Comparison of ENCODE assay signal across 7 mouse cellular contexts in the genomic region with DNA sequence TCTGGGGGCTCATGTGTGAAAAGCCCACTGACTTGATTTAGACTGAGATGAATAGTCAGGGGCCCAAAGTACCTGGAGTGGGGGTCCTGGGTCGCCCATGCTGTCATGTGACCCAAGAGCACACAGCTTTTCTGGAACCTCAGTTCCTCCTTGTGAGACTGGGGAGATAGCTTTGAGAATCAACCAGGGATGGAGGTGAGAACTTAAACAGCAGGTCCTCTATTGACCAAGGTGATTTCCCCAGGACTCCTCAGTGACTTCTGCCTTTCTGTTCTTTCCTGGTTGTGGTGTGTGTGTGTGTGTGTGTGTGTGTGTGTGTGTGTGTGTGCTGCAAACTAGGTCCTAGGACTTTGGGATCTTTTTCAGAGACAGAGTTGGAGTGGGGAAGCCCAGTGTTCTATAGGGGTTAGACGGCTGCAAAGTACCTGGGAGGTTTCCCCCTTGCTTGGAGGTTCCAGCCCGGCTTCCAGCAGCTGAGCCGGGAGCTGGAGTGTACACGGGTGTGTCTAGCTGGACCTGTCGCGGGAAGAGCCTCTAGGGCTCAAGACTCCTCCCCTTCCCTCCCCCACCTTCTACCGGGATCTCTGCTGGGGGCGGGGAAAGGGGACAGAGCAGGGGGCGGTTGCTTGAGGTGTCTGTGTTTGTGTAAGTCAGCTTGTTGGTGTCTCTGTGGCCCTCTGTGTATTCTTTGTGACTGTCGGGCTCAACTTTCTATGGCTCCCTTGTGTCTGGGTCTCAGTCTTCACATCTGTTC. TPM values are rescaled to one million over a fixed set of nuclear protein-coding genes. Genes with fewer than 3 reads are reported as not detected.
A peak's percentile ranks its signal among the peaks of the same experiment; 100 is the strongest.
DNase-seq lines count a peak whose midpoint lies in the region; ATAC-seq and TF ChIP-seq lines count a peak whose summit lies in the region.

No protein-coding gene starts in this region.

- 5% methylated on average over 10 of the region's 11 CpGs for WGBS in heart, postnatal 0 days
- WGBS in limb, embryonic 10.5 days = 2% methylated on average over 11 of the region's 11 CpGs
- 5% methylated on average over 11 of the region's 11 CpGs for WGBS in midbrain, embryonic 16.5 days

- no peak for DNase-seq in testis, postnatal 14 days (ENCODE audit: low spot score)
- DNase-seq in heart, postnatal 0 days (ENCODE audit: low spot score) = peak; percentile 84
- peak; percentile 69 for DNase-seq in limb, embryonic 10.5 days (ENCODE audit: low spot score)
- no peak for DNase-seq in left cerebral cortex, adult 11 months (ENCODE audit: low spot score)

- peak overlapping the region; percentile 62; the same call in 1 of the 2 replicates for H3K27ac ChIP-seq in testis, adult 2 months (ENCODE audit: control insufficient read depth, insufficient read depth, low read depth, low read length)
- H3K27ac ChIP-seq in cortical plate, adult 2 months (ENCODE audit: insufficient read depth, low read length) = 0 out of 2 replicates have a peak overlapping the region, but pooled peaks have one; percentile 32
- peak overlapping the region; percentile 96 for H3K27ac ChIP-seq in heart, postnatal 0 days (ENCODE audit: low read depth)
- H3K27ac ChIP-seq in limb, embryonic 10.5 days = peak overlapping the region; percentile 92
- H3K27ac ChIP-seq in midbrain, embryonic 16.5 days (ENCODE audit: low read length) = peak overlapping the region; percentile 86

- TF ChIP-seq CTCF in testis, adult 2 months (IDR thresholded peaks at IDR 0.05; ENCODE audit: control insufficient read depth, insufficient read depth, insufficient replicate concordance, low read depth, low read length) = no peak
- TF ChIP-seq CTCF in cortical plate, adult 2 months (IDR thresholded peaks at IDR 0.05; ENCODE audit: extremely low read depth, insufficient read depth, low read length) = no peak
- no peak for TF ChIP-seq CTCF in heart, postnatal 0 days (IDR thresholded peaks at IDR 0.05; ENCODE audit: low read depth)

- H3K9ac ChIP-seq in heart, postnatal 0 days (replicated peaks; ENCODE audit: low read depth, low read length) = peak overlapping the region; percentile 64
- H3K9ac ChIP-seq in midbrain, embryonic 16.5 days (ENCODE audit: low read depth, low read length) = peak overlapping the region; percentile 78

- H3K27me3 ChIP-seq in testis, adult 2 months (ENCODE audit: control insufficient read depth, insufficient read depth, low read length) = no peaks in the 10 kb centered on the region
- no peaks in the 10 kb centered on the region for H3K27me3 ChIP-seq in heart, postnatal 0 days (ENCODE audit: control insufficient read depth, insufficient read depth, low read length)
- H3K27me3 ChIP-seq in limb, embryonic 10.5 days (ENCODE audit: low read depth, poor library complexity, severe bottlenecking) = no peaks in the 10 kb centered on the region
- H3K27me3 ChIP-seq in midbrain, embryonic 16.5 days (ENCODE audit: control insufficient read depth, insufficient read depth, low read depth, low read length) = no peaks in the 10 kb centered on the region

- ATAC-seq in heart, postnatal 0 days (ENCODE audit: insufficient read depth, low read depth) = peak; percentile 24; the same call in 1 of the 2 replicates
- 0 out of 2 replicates have a peak, but pooled peaks have one; percentile 1 for ATAC-seq in midbrain, embryonic 16.5 days

- no peak for TF ChIP-seq POLR2A in testis, adult 2 months (IDR thresholded peaks at IDR 0.05; ENCODE audit: control insufficient read depth, low read depth, low read length)
- TF ChIP-seq POLR2A in cortical plate, adult 2 months (IDR thresholded peaks at IDR 0.05; ENCODE audit: extremely low read depth, insufficient read depth, low read length) = no peak

- H3K4me1 ChIP-seq in testis, adult 2 months (ENCODE audit: control insufficient read depth, insufficient read depth, low read length) = peaks cover 26% of the 10 kb centered on the region
- peaks cover 7% of the 10 kb centered on the region for H3K4me1 ChIP-seq in cortical plate, adult 2 months (ENCODE audit: control insufficient read depth, insufficient read depth, low read length)
- peaks cover 74% of the 10 kb centered on the region for H3K4me1 ChIP-seq in heart, postnatal 0 days (ENCODE audit: control insufficient read depth, insufficient read depth)
- H3K4me1 ChIP-seq in limb, embryonic 10.5 days = peaks cover 93% of the 10 kb centered on the region
- H3K4me1 ChIP-seq in midbrain, embryonic 16.5 days (ENCODE audit: control insufficient read depth, insufficient read depth, low read length) = peaks cover 73% of the 10 kb centered on the region

- no peaks in the 10 kb centered on the region for H3K9me3 ChIP-seq in heart, postnatal 0 days (replicated peaks; ENCODE audit: control insufficient read depth, low read length)
- no peaks in the 10 kb centered on the region for H3K9me3 ChIP-seq in limb, embryonic 10.5 days (replicated peaks)
- no peaks in the 10 kb centered on the region for H3K9me3 ChIP-seq in midbrain, embryonic 16.5 days (replicated peaks; ENCODE audit: control insufficient read depth, low read length, poor library complexity, severe bottlenecking)

- H3K36me3 ChIP-seq in testis, adult 2 months (ENCODE audit: control insufficient read depth, insufficient read depth, low read length) = no peaks in the 10 kb centered on the region
- H3K36me3 ChIP-seq in heart, postnatal 0 days (replicated peaks; ENCODE audit: control insufficient read depth, insufficient read depth, low read length) = peaks cover 17% of the 10 kb centered on the region
- peaks cover 25% of the 10 kb centered on the region for H3K36me3 ChIP-seq in limb, embryonic 10.5 days
- peaks cover 8% of the 10 kb centered on the region; the same call in 1 of the 2 replicates for H3K36me3 ChIP-seq in midbrain, embryonic 16.5 days (ENCODE audit: control insufficient read depth, insufficient read depth, low read length)

- TF ChIP-seq EP300 in heart, postnatal 0 days (IDR thresholded peaks at IDR 0.05; ENCODE audit: low read depth) = no peak

- H3K4me2 ChIP-seq in heart, postnatal 0 days (ENCODE audit: low read depth, low read length) = peak overlapping the region; percentile 62
- H3K4me2 ChIP-seq in midbrain, embryonic 16.5 days (ENCODE audit: low read length) = peak overlapping the region; percentile 90

- H3K4me3 ChIP-seq in testis, adult 2 months (ENCODE audit: control insufficient read depth, low read depth, low read length) = peak overlapping the region; percentile 73
- peak overlapping the region; percentile 11; the same call in 1 of the 2 replicates for H3K4me3 ChIP-seq in cortical plate, adult 2 months (ENCODE audit: insufficient read depth, low read length)
- H3K4me3 ChIP-seq in heart, postnatal 0 days (ENCODE audit: low read depth, low read length) = peak overlapping the region; percentile 47
- H3K4me3 ChIP-seq in limb, embryonic 10.5 days = peak overlapping the region; percentile 59
- peak overlapping the region; percentile 41 for H3K4me3 ChIP-seq in midbrain, embryonic 16.5 days (ENCODE audit: low read depth, low read length)

RNA-seq across cellular contexts. Expression of a gene that starts 15.2 kb away (rescaled TPM):
- 8.4 and 9.1 TPM in 2 replicates for polyA plus RNA-seq in testis, adult 2 months (2012; rRNA removed)
- 13.8 and 14.6 TPM in 2 replicates for polyA plus RNA-seq in cortical plate, adult 2 months (2012; rRNA removed)
- 12.4 and 33.9 TPM in 2 replicates for total RNA-seq in heart, postnatal 0 days (2014; rRNA removed; ENCODE audit: low replicate concordance)
- polyA plus RNA-seq in heart, postnatal 0 days (2015; fragmentation: Nextera tagmentation; extraction: Ambion mirVana) = 4.4 and 5.2 TPM in 2 replicates
- 9.0 and 12.1 TPM in 2 replicates for polyA plus RNA-seq in limb, embryonic 10.5 days (2016; fragmentation: Nextera tagmentation; extraction: Ambion mirVana)
- 10.7 and 10.8 TPM in 2 replicates for polyA plus RNA-seq in midbrain, embryonic 16.5 days (2015; fragmentation: Nextera tagmentation; extraction: Ambion mirVana)

RNA-seq across cellular contexts. Expression of a gene that starts 43.0 kb away (rescaled TPM):
- polyA plus RNA-seq in testis, adult 2 months (2012; rRNA removed) = 2.2 and 4.3 TPM in 2 replicates
- polyA plus RNA-seq in cortical plate, adult 2 months (2012; rRNA removed) = 0.11 TPM in 1 of 2 replicates, not detected in the other
- total RNA-seq in heart, postnatal 0 days (2014; rRNA removed; ENCODE audit: low replicate concordance) = 18.0 TPM in 1 of 2 replicates, not detected in the other
- polyA plus RNA-seq in heart, postnatal 0 days (2015; fragmentation: Nextera tagmentation; extraction: Ambion mirVana) = not detected in 2 replicates
- 0.36 TPM in 1 of 2 replicates, not detected in the other for polyA plus RNA-seq in limb, embryonic 10.5 days (2016; fragmentation: Nextera tagmentation; extraction: Ambion mirVana)
- polyA plus RNA-seq in midbrain, embryonic 16.5 days (2015; fragmentation: Nextera tagmentation; extraction: Ambion mirVana) = not detected in 2 replicates

RNA-seq across cellular contexts. Expression of a gene that starts 56.9 kb away (rescaled TPM):
- 1.5 and 2.0 TPM in 2 replicates for polyA plus RNA-seq in testis, adult 2 months (2012; rRNA removed)
- 0.04 TPM in 1 of 2 replicates, not detected in the other for polyA plus RNA-seq in cortical plate, adult 2 months (2012; rRNA removed)
- total RNA-seq in heart, postnatal 0 days (2014; rRNA removed; ENCODE audit: low replicate concordance) = not detected in 2 replicates
- polyA plus RNA-seq in heart, postnatal 0 days (2015; fragmentation: Nextera tagmentation; extraction: Ambion mirVana) = not detected in 2 replicates
- not detected in 2 replicates for polyA plus RNA-seq in limb, embryonic 10.5 days (2016; fragmentation: Nextera tagmentation; extraction: Ambion mirVana)
- not detected in 2 replicates for polyA plus RNA-seq in midbrain, embryonic 16.5 days (2015; fragmentation: Nextera tagmentation; extraction: Ambion mirVana)

Comparison
In these comparisons a context has a peak if more than half of its experiments do, and no peak if none do; other contexts are left out.
1. H3K27ac ChIP-seq: peak in every context shown above with its lines; median percentile 96 in heart, postnatal 0 days; 92 in limb, embryonic 10.5 days; 86 in midbrain, embryonic 16.5 days; 62 in testis, adult 2 months; 32 in cortical plate, adult 2 months.
2. H3K4me3 ChIP-seq: peak in every context shown above with its lines; median percentile 73 in testis, adult 2 months; 59 in limb, embryonic 10.5 days; 47 in heart, postnatal 0 days; 41 in midbrain, embryonic 16.5 days; 11 in cortical plate, adult 2 months.
3. DNase-seq: peak in heart, postnatal 0 days (single experiment) and limb, embryonic 10.5 days (single experiment); none in testis, postnatal 14 days (single experiment) and left cerebral cortex, adult 11 months (single experiment).